ENCODE assay signal across 9 mouse cellular contexts in the genomic region with DNA sequence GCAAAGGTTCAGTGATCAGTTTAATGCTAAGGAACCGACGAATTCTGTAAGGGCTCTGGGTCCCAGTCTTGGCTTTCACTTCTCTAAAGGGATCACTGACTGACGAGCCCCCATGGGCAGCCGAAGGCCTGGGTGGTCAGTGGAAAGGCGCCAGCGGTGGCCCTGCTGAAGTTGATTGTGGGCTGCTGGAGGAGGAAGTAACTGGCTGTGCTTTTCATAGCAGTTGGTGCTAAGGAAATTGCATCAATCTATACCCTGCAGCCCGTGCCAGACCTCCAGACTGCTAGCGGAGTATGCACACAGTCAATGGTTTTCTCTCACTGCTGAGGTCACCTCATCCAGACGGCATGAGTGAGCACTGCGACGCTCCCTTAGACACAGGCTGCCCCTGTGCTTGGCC. TPM values are rescaled to one million over a fixed set of nuclear protein-coding genes. Genes with fewer than 3 reads are reported as not detected.
DNase-seq lines count a peak whose midpoint lies in the region; ATAC-seq and TF ChIP-seq lines count a peak whose summit lies in the region.
"Had no signal": no experiment of that assay in that cellular context is flagged by ENCODE, and none has a peak within 500 bp of the region (broad histone marks: within the 10 kb centered on the region; RNA-seq: fewer than 3 reads in every experiment).

No protein-coding gene starts in this region.

- no peaks in the 10 kb centered on the region for H3K36me3 ChIP-seq in heart, embryonic 13.5 days
- no peaks in the 10 kb centered on the region for H3K36me3 ChIP-seq in limb, embryonic 15.5 days
- no peaks in the 10 kb centered on the region for H3K36me3 ChIP-seq in midbrain, embryonic 13.5 days

- intact Hi-C loops in gastrocnemius, postnatal 14 days (cut with DNase I; ENCODE audit: low total_unique reads) = no loop called here

- H3K9ac ChIP-seq in heart, embryonic 13.5 days = peak overlapping the region; percentile 87
- H3K9ac ChIP-seq in limb, embryonic 15.5 days = no peak overlapping the region
- no peak overlapping the region for H3K9ac ChIP-seq in midbrain, embryonic 13.5 days (replicated peaks)

- peak overlapping the region; percentile 72 for H3K4me3 ChIP-seq in heart, embryonic 13.5 days
- peak overlapping the region; percentile 57 for H3K4me3 ChIP-seq in limb, embryonic 15.5 days
- H3K4me3 ChIP-seq in midbrain, embryonic 13.5 days (replicated peaks) = peak overlapping the region; percentile 66; the same call in 1 of the 2 replicates

- no peak for TF ChIP-seq POLR2A in brain, embryonic 14.5 days (IDR thresholded peaks at IDR 0.05; ENCODE audit: borderline replicate concordance, extremely low read depth, insufficient read depth, insufficient read length, poor library complexity, severe bottlenecking)

- no peaks in the 10 kb centered on the region for H3K9me3 ChIP-seq in heart, embryonic 13.5 days
- no peaks in the 10 kb centered on the region for H3K9me3 ChIP-seq in limb, embryonic 15.5 days
- no peaks in the 10 kb centered on the region for H3K9me3 ChIP-seq in midbrain, embryonic 13.5 days

- DNase-seq in gastrocnemius, postnatal 14 days = peak; percentile 35
- DNase-seq in gastrocnemius, postnatal 4 days (ENCODE audit: low spot score in 2 of 2) = no peak
- DNase-seq in brain, embryonic 14.5 days (ENCODE audit: low read depth) = peak; percentile 38
- DNase-seq in thymus, postnatal 36 days = peak; percentile 47 to 50
- no peak for DNase-seq in gastrocnemius, postnatal 10 days

- WGBS in heart, embryonic 13.5 days = 32% methylated on average over 11 of the region's 11 CpGs
- 39% methylated on average over 11 of the region's 11 CpGs for WGBS in limb, embryonic 15.5 days
- WGBS in midbrain, embryonic 13.5 days = 57% methylated on average over 11 of the region's 11 CpGs

- ATAC-seq in heart, embryonic 13.5 days (ENCODE audit: extremely low read depth, insufficient number of reproducible peaks, low FRiP score, low TSS enrichment) = no peak
- ATAC-seq in limb, embryonic 15.5 days (ENCODE audit: insufficient number of reproducible peaks, low FRiP score, low TSS enrichment, low read depth) = no peak
- ATAC-seq in midbrain, embryonic 13.5 days = no peak

- H3K4me2 ChIP-seq in heart, embryonic 13.5 days = peak overlapping the region; percentile 87
- H3K4me2 ChIP-seq in limb, embryonic 15.5 days = peak overlapping the region; percentile 97; the same call in 1 of the 2 replicates
- H3K4me2 ChIP-seq in midbrain, embryonic 13.5 days (replicated peaks) = peak overlapping the region; percentile 98

- peaks cover 11% of the 10 kb centered on the region for H3K27me3 ChIP-seq in heart, embryonic 13.5 days (replicated peaks)
- H3K27me3 ChIP-seq in limb, embryonic 15.5 days = peaks cover 37% of the 10 kb centered on the region
- peaks cover 32% of the 10 kb centered on the region for H3K27me3 ChIP-seq in midbrain, embryonic 13.5 days

- no peak for TF ChIP-seq CTCF in brain, embryonic 14.5 days (IDR thresholded peaks at IDR 0.05; ENCODE audit: borderline replicate concordance, extremely low read depth, insufficient read depth, insufficient read length)

- H3K27ac ChIP-seq in heart, embryonic 13.5 days (replicated peaks) = peak overlapping the region; percentile 68
- H3K27ac ChIP-seq in limb, embryonic 15.5 days = peak overlapping the region; percentile 47
- no peak overlapping the region for H3K27ac ChIP-seq in midbrain, embryonic 13.5 days

- peaks cover 54% of the 10 kb centered on the region for H3K4me1 ChIP-seq in heart, embryonic 13.5 days
- peaks cover 22% of the 10 kb centered on the region for H3K4me1 ChIP-seq in limb, embryonic 15.5 days
- peaks cover 23% of the 10 kb centered on the region for H3K4me1 ChIP-seq in midbrain, embryonic 13.5 days (replicated peaks)

RNA-seq across cellular contexts. Expression of gene Tm6sf1, which starts 1.3 kb away (rescaled TPM):
- total RNA-seq in gastrocnemius, postnatal 14 days (2021) = 10 to 100 TPM; 32.9 to 43.5 TPM
- 100 to 1,000 TPM in 1 of 2 experiments, 10 to 100 TPM in 1; 92.9 to 136 TPM for total RNA-seq in gastrocnemius, postnatal 4 days (2021)
- 16.7 and 19.0 TPM in 2 replicates for polyA plus RNA-seq in brain, embryonic 14.5 days (2012; rRNA removed)
- 20.0 and 22.8 TPM in 2 replicates for polyA plus RNA-seq in heart, embryonic 13.5 days (2015; fragmentation: Nextera tagmentation; extraction: Ambion mirVana)
- polyA plus RNA-seq in limb, embryonic 15.5 days (2015; fragmentation: Nextera tagmentation; extraction: Ambion mirVana) = 16.6 and 30.3 TPM in 2 replicates
- 8.1 and 9.8 TPM in 2 replicates for polyA plus RNA-seq in midbrain, embryonic 13.5 days (2015; fragmentation: Nextera tagmentation; extraction: Ambion mirVana)
- 10 to 100 TPM; 53.0 to 54.2 TPM for total RNA-seq in gastrocnemius, postnatal 10 days (2021)

RNA-seq across cellular contexts. Expression of gene Gm10160, which starts 4.5 kb away (rescaled TPM):
- total RNA-seq in gastrocnemius, postnatal 14 days (2021) = not detected
- total RNA-seq in gastrocnemius, postnatal 4 days (2021) = not detected
- polyA plus RNA-seq in brain, embryonic 14.5 days (2012; rRNA removed) = not detected in 2 replicates
- polyA plus RNA-seq in heart, embryonic 13.5 days (2015; fragmentation: Nextera tagmentation; extraction: Ambion mirVana) = not detected in 2 replicates
- not detected in 2 replicates for polyA plus RNA-seq in limb, embryonic 15.5 days (2015; fragmentation: Nextera tagmentation; extraction: Ambion mirVana)
- not detected in 2 replicates for polyA plus RNA-seq in midbrain, embryonic 13.5 days (2015; fragmentation: Nextera tagmentation; extraction: Ambion mirVana)
- total RNA-seq in gastrocnemius, postnatal 10 days (2021) = not detected
- total RNA-seq: heart, postnatal 36 days had no signal

RNA-seq across cellular contexts. Expression of gene Btbd1, which starts 30.8 kb away (rescaled TPM):
- total RNA-seq in gastrocnemius, postnatal 14 days (2021) = 100 to 1,000 TPM; 183 to 206 TPM
- 100 to 1,000 TPM; 177 to 218 TPM for total RNA-seq in gastrocnemius, postnatal 4 days (2021)
- 79.3 and 82.9 TPM in 2 replicates for polyA plus RNA-seq in brain, embryonic 14.5 days (2012; rRNA removed)
- polyA plus RNA-seq in heart, embryonic 13.5 days (2015; fragmentation: Nextera tagmentation; extraction: Ambion mirVana) = 74.6 and 83.1 TPM in 2 replicates
- polyA plus RNA-seq in limb, embryonic 15.5 days (2015; fragmentation: Nextera tagmentation; extraction: Ambion mirVana) = 55.0 and 61.9 TPM in 2 replicates
- 90.1 and 93.6 TPM in 2 replicates for polyA plus RNA-seq in midbrain, embryonic 13.5 days (2015; fragmentation: Nextera tagmentation; extraction: Ambion mirVana)
- total RNA-seq in gastrocnemius, postnatal 10 days (2021) = 100 to 1,000 TPM; 214 to 229 TPM

Comparison
In these comparisons a context has a peak if more than half of its experiments do, and no peak if none do; other contexts are left out.
1. DNase-seq: peak in gastrocnemius, postnatal 14 days (single experiment), brain, embryonic 14.5 days (single experiment) and thymus, postnatal 36 days (2 of 2); none in gastrocnemius, postnatal 4 days (0 of 2) and gastrocnemius, postnatal 10 days (single experiment).
2. Peak in every context shown above with its lines, with median percentiles within 50 percentile points of each other: H3K4me2 ChIP-seq and H3K4me3 ChIP-seq.